Mouse (Mus musculus) lung, embryonic 16.5 days (tissue): Measurements from ENCODE around the gene Hnrnpc. TPM values are rescaled to one million over a fixed set of nuclear protein-coding genes. Genes with fewer than 3 reads are reported as not detected.

Source experiments
- ATAC-seq: fragments of 200-750 bp; cut with Nextera tagmentation; 2 replicates; pipeline ENCODE4 v1.8.0; 2017; ENCODE audit warnings: low read depth, mild to moderate bottlenecking, moderate library complexity
- H3K27ac ChIP-seq: fragments of 300-500 bp; sonication (generic); 2 replicates; pipeline ENCODE4 v1.5.1; 2014; ENCODE audit warnings: mild to moderate bottlenecking, control low read depth, low read length
- H3K27me3 ChIP-seq: fragments of 300-500 bp; sonication (generic); 2 replicates; pipeline ENCODE4 v1.6.1; 2014; ENCODE audit warnings: low read depth, low read length, mixed read lengths; ENCODE audit not compliant: control insufficient read depth, insufficient read depth
- H3K36me3 ChIP-seq: fragments of 300-500 bp; sonication (generic); 2 replicates; pipeline ENCODE4 v1.6.1; 2014; ENCODE audit warnings: low read length; ENCODE audit not compliant: control insufficient read depth, insufficient read depth
- H3K4me1 ChIP-seq: fragments of 300-500 bp; sonication (generic); replicated peaks from 2 replicates; pipeline ENCODE4 v1.6.1; 2014; ENCODE audit warnings: low read length, mixed read lengths; ENCODE audit not compliant: control insufficient read depth, insufficient read depth
- H3K4me2 ChIP-seq: fragments of 300-500 bp; sonication (generic); 2 replicates; pipeline ENCODE4 v1.6.1; 2014; ENCODE audit warnings: low read depth, low read length, control low read depth
- H3K4me3 ChIP-seq: fragments of 300-500 bp; sonication (generic); 2 replicates; pipeline ENCODE4 v1.5.1; 2014; ENCODE audit warnings: mild to moderate bottlenecking, low read length, control low read depth
- H3K9ac ChIP-seq: fragments of 300-500 bp; sonication (generic); 2 replicates; pipeline ENCODE4 v1.6.1; 2014; ENCODE audit warnings: low read length, control low read depth
- H3K9me3 ChIP-seq: fragments of 300-500 bp; sonication (generic); 2 replicates; pipeline ENCODE4 v1.6.1; 2016; ENCODE audit warnings: low read length; ENCODE audit not compliant: control insufficient read depth
- WGBS: fragments of 180-500 bp; shearing (Covaris S2); extraction: QIAGEN DNeasy Blood & Tissue Kit; methylation state at CpG from one replicate; pipeline ENCODE4 v1.1.7; 2014; 5-methylcytosine and 5-hydroxymethylcytosine counted together
- polyA plus RNA-seq: library from polyadenylated mRNA; unstranded; fragments of >200 nt; fragmentation: Nextera tagmentation; extraction: Ambion mirVana; gene quantifications from 2 replicates; pipeline ENCODE4 v1.2.1, GENCODE M21; 2015

Hnrnpc gene
- polyA plus RNA-seq, 1 experiment from 2014 or later = 612 TPM

DNA sequence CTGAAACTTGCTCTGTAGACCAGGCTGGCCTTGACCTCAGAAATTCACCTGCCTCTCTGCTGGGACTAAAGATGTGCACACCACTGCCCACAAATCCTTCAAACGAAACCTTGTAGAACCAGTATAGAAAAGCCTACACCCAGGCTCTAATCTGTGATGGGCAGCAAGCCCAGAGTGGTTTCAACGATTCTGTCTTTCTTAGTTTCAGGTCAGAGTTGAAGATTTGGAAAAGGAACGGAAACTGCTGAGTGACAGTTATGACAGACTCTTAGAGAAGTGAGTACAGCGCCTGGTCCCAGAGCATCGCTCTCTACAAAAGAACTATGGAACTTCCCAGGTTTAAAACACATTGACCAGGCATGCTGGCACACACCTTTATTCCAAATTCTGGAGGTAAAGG, 29.8 kb upstream of the Hnrnpc start:
- Histone ChIP-seq H3K4me1 (no peaks in the 10 kb centered on the region), H3K9ac (no peak overlapping the region), H3K4me2 (no peak overlapping the region), H3K36me3 (no peaks in the 10 kb centered on the region), H3K27ac (no peak overlapping the region), H3K9me3 (no peaks in the 10 kb centered on the region), H3K4me3 (no peak overlapping the region), H3K27me3 (no peaks in the 10 kb centered on the region)
- no peak for ATAC-seq
- WGBS = 59% methylated on average over 5 of the region's 5 CpGs

- no peak overlapping the region for H3K4me3 ChIP-seq
- WGBS = 89% methylated on average over 3 of the region's 3 CpGs
- ATAC-seq = no peak
- H3K9ac ChIP-seq = no peak overlapping the region
- H3K27me3 ChIP-seq = peaks cover 2% of the 10 kb centered on the region; the same call in 1 of the 2 replicates
- no peak overlapping the region for H3K4me2 ChIP-seq
- no peak overlapping the region for H3K27ac ChIP-seq
- H3K4me1 ChIP-seq = 0 out of 2 replicates have a peak, but pooled peaks cover 3% of the 10 kb centered on the region
- no peaks in the 10 kb centered on the region for H3K36me3 ChIP-seq
- H3K9me3 ChIP-seq = no peaks in the 10 kb centered on the region
Observed at GRCm38 (mm10) chr14:52124636-52125035, 20.8 kb upstream of the Hnrnpc start.

- Histone ChIP-seq H3K4me1 (0 out of 2 replicates have a peak, but pooled peaks cover 3% of the 10 kb centered on the region), H3K9me3 (no peaks in the 10 kb centered on the region), H3K4me2 (no peak overlapping the region), H3K27ac (no peak overlapping the region), H3K9ac (no peak overlapping the region), H3K36me3 (no peaks in the 10 kb centered on the region), H3K27me3 (peaks cover 2% of the 10 kb centered on the region; the same call in 1 of the 2 replicates), H3K4me3 (no peak overlapping the region)
- 18% methylated on average over 4 of the region's 4 CpGs for WGBS
- peak; percentile 32; the same call in 1 of the 2 replicates for ATAC-seq
Observed at GRCm38 (mm10) chr14:52123918-52124317, 20.1 kb upstream of the Hnrnpc start.

DNA sequence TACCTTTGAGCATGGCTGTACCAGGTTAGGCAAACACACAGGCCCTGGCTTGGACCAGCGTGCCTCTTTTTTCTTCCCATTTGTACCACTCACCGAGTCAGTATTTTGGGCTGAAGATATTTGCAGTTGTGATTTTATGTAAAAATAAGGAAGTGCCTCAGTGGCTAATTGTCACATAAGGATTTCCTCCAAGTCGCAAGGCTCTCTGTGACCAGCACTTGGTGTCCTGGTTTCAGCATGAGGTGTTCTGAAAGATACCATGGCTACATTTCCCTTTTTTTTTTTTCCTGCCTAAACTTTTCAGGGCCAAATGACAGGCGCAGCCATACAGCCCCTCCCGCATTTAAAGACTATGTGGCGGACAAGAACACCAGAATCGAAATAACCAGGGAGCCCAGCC, 16.3 kb upstream of the Hnrnpc start:
- peak overlapping the region; percentile 94 for H3K4me2 ChIP-seq
- no peaks in the 10 kb centered on the region for H3K9me3 ChIP-seq
- peaks cover 2% of the 10 kb centered on the region; the same call in 1 of the 2 replicates for H3K27me3 ChIP-seq
- H3K27ac ChIP-seq = no peak overlapping the region
- WGBS = 55% methylated on average over 7 of the region's 7 CpGs
- no peaks in the 10 kb centered on the region for H3K36me3 ChIP-seq
- no peak for ATAC-seq
- no peak overlapping the region for H3K9ac ChIP-seq
- peak overlapping the region; percentile 61; the same call in 1 of the 2 replicates for H3K4me3 ChIP-seq
- H3K4me1 ChIP-seq = 0 out of 2 replicates have a peak, but pooled peaks cover 3% of the 10 kb centered on the region

GRCm38 (mm10) chr14:52118823-52119608, 15.2 kb upstream of the Hnrnpc start:
- WGBS = under 1% methylated on average over 37 of the region's 38 CpGs
- Histone ChIP-seq H3K27ac (peak overlapping the region; percentile 93), H3K9me3 (no peaks in the 10 kb centered on the region), H3K4me1 (0 out of 2 replicates have a peak, but pooled peaks cover 3% of the 10 kb centered on the region), H3K27me3 (peaks cover 2% of the 10 kb centered on the region; the same call in 1 of the 2 replicates), H3K9ac (peak overlapping the region; percentile 78), H3K4me3 (peak overlapping the region; percentile 61), H3K36me3 (no peaks in the 10 kb centered on the region), H3K4me2 (peak overlapping the region; percentile 94)
- ATAC-seq = peak; percentile 93

- 0 out of 2 replicates have a peak, but pooled peaks cover 3% of the 10 kb centered on the region for H3K4me1 ChIP-seq
- peaks cover 2% of the 10 kb centered on the region; the same call in 1 of the 2 replicates for H3K27me3 ChIP-seq
- peak overlapping the region; percentile 78; the same call in 1 of the 2 replicates for H3K9ac ChIP-seq
- peak overlapping the region; percentile 61 for H3K4me3 ChIP-seq
- H3K4me2 ChIP-seq = peak overlapping the region; percentile 94
- H3K36me3 ChIP-seq = no peaks in the 10 kb centered on the region
- 23% methylated on average over 8 of the region's 8 CpGs for WGBS
- H3K9me3 ChIP-seq = no peaks in the 10 kb centered on the region
- ATAC-seq = peak; percentile 9; the same call in 1 of the 2 replicates
- peak overlapping the region; percentile 93; the same call in 1 of the 2 replicates for H3K27ac ChIP-seq
Observed at GRCm38 (mm10) chr14:52118456-52118822, 14.6 kb upstream of the Hnrnpc start.

DNA sequence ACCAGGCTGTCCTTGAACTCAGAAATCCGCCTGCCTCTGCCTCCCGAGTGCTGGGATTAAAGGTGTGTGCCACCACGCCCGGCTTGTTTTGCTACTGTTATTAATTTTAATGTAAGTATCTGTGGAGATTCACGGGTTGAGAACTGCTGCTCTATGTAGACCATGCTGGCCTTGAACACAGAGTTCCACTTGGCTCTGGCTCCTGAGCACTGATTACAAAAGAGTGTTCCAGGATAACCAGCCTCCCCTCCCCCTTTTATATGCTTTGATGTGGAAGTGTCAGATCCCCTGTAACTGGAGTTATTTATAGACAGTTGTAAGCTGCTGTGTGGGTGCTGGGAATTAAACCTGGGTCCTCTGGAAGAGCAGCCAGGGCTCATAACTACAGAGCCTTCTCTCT, 13.4 kb upstream of the Hnrnpc start:
- H3K36me3 ChIP-seq = no peaks in the 10 kb centered on the region
- H3K4me2 ChIP-seq = no peak overlapping the region
- ATAC-seq = no peak
- H3K9ac ChIP-seq = no peak overlapping the region
- WGBS = 90% methylated on average over 5 of the region's 5 CpGs
- H3K9me3 ChIP-seq = no peaks in the 10 kb centered on the region
- H3K27me3 ChIP-seq = peaks cover 2% of the 10 kb centered on the region; the same call in 1 of the 2 replicates
- H3K4me1 ChIP-seq = 0 out of 2 replicates have a peak, but pooled peaks cover 3% of the 10 kb centered on the region
- no peak overlapping the region for H3K27ac ChIP-seq
- H3K4me3 ChIP-seq = no peak overlapping the region

DNA sequence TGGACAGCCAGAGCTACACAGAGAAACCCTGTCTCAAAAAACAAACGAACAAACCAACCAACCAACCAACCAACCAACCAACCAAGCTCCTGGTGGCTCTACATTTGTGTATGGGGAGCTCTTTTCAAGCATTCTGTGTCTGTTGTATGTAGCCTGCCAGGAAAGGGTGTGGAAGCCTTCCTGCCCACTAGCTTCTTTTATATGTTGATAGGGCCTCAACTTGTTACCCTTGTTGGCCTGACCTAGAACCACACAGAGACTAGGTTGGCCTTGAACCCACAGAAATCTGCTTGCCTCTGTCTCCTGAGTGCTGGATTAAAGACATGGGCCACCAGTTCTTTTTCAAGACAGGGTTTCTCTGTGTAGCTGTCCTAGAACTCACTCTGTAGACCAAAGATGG, 10.3 kb upstream of the Hnrnpc start:
- H3K27me3 ChIP-seq = no peaks in the 10 kb centered on the region
- H3K4me1 ChIP-seq = no peaks in the 10 kb centered on the region
- H3K36me3 ChIP-seq = no peaks in the 10 kb centered on the region
- no peak overlapping the region for H3K9ac ChIP-seq
- WGBS = 57% methylated on average over 1 of the region's 1 CpGs
- ATAC-seq = no peak
- H3K4me3 ChIP-seq = no peak overlapping the region
- no peak overlapping the region for H3K4me2 ChIP-seq
- no peaks in the 10 kb centered on the region for H3K9me3 ChIP-seq
- H3K27ac ChIP-seq = no peak overlapping the region

DNA sequence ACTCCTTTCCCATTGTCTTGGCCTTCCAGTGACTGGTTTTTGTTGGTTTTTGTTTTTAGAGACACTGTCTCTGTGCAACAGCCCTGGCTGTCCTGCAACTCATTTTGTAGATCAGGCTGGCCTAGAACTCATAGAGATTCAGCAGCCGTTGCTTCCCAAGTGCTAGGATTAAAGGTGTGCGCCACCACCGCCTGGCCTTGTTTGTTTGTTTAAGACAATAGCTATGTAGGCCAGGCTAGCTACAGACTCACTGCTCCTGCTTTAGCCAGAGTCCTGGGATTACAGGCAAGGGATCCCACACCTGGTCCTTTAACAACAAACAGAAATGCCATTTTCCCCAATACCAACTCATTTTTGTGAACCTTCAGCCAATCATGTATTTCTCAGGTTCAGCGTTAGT, 6.5 kb upstream of the Hnrnpc start, which contains the start of gene Rpgrip1:
Gene Rpgrip1, plus strand, starts transcription at position 359 of the 400 bp plus-strand sequence.
- no peak for ATAC-seq
- H3K9ac ChIP-seq = no peak within 1 kb of the TSS
- H3K27ac ChIP-seq = no peak within 1 kb of the TSS
- no peak within 1 kb of the TSS for H3K4me3 ChIP-seq
- H3K36me3 ChIP-seq = no peaks in the 10 kb centered on the region
- H3K27me3 ChIP-seq = no peaks in the 10 kb centered on the region
- H3K9me3 ChIP-seq = no peaks in the 10 kb centered on the region
- H3K4me2 ChIP-seq = no peak within 1 kb of the TSS
- WGBS = 80% methylated on average over 4 of the region's 4 CpGs
- H3K4me1 ChIP-seq = peaks cover 13% of the 10 kb centered on the region
